Mouse (Mus musculus): ENCODE data around the gene Hormad2. TPM values are rescaled to one million over a fixed set of nuclear protein-coding genes. Genes with fewer than 3 reads are reported as not detected.

The Hormad2 gene
- total RNA-seq (2021): not detected
- long read RNA-seq, experiment 1: 0 reads
- long read RNA-seq, experiment 2: 0 reads

DNA sequence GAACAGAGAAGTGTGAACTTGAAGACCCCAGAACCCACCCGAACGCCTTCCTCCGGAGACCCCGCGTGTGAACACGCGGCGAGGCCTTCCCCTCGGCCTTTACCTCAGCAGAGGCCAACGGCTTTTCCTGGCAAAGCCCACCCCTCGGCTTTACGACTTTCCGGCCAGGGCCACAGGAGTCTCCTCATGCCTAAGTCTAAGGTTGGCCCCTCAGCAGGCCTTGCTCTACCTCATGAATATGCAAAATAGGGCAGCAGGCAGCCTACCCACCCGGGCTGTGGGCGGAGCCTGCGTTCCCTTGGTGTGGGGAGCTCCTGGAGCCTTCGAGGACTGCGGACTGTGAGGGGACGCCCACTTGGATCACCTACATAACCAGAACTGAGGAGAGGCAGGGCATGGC, at the start of gene Hormad2:
TSS of gene Hormad2 (minus strand) at position 128 of the 400 bp plus-strand sequence.
- DNase-seq: peak; percentile 18
- Histone ChIP-seq H3K4me3 (peak within 1 kb of the TSS; percentile 46), H3K27ac (no peak within 1 kb of the TSS)
- intact Hi-C loops (cut with DNase I): no loop called here
- no peak for TF ChIP-seq CTCF (IDR thresholded peaks at IDR 0.05)

DNA sequence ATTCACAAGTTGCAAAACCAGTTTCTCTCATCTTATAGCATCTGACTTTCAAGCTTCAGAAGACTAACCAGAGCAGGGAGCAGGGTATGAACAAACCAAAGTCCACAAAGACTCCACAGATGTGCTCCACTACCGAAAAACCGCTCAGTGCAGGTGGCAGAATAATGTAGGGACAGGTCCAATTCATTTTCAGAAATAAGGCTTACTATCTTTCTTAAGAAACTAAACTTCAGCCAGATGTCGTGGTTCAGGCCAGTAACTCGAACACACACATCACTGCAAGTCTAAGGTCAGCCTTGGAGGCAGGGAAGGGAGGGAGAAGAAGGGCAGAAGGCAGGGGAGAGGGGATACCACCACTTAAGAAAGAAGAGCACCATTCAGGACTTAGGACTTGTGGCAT, 48.3 kb upstream of the Hormad2 start:
- Histone ChIP-seq H3K4me3 (no peak overlapping the region), H3K27ac (no peak overlapping the region)
- intact Hi-C loops (cut with DNase I): no loop called here
- no peak for DNase-seq
- no peak for TF ChIP-seq CTCF (IDR thresholded peaks at IDR 0.05)

DNA sequence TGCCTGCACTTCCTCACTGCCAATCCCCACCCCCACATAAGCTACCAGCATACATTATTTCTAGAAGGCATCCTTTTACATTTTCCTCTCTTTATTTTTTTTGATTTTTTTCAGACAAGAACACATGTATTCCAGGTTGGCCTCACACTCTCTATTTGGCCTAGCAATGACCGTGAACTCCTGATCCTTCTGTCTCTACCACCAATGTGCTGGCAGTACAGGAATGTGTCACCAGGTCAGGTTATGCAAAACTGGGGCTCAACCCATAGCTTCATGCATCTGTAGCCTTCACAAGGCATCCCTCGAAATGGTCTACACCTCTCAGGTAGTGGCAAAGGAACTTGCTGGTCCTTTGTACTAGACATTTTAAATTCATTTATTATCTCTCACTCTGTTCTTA, 47.9 kb upstream of the Hormad2 start:
- intact Hi-C loops (cut with DNase I): no loop called here
- DNase-seq: no peak
- Histone ChIP-seq H3K4me3 (no peak overlapping the region), H3K27ac (no peak overlapping the region)
- no peak for TF ChIP-seq CTCF (IDR thresholded peaks at IDR 0.05)

DNA sequence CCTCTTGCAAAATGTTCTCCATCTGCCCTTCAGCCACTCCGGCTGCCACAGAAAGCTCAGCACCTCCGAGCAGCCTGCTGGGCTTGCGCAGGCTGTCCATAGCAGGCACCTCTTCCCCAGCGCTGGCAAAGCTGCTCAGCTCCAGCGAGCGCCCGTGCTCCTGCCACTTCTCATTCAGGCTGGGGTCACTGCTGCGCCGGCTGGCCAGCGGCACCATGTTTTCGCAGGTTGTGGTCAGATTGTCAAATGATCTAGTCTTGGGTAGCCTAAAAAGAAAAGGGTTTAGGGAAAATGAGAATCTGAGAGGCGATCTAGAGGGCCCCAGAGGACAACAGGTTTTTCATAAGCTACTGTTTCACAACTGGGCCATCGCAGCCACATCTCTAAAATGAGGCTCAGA, 47.5 kb upstream of the Hormad2 start:
- no peak for DNase-seq

DNA sequence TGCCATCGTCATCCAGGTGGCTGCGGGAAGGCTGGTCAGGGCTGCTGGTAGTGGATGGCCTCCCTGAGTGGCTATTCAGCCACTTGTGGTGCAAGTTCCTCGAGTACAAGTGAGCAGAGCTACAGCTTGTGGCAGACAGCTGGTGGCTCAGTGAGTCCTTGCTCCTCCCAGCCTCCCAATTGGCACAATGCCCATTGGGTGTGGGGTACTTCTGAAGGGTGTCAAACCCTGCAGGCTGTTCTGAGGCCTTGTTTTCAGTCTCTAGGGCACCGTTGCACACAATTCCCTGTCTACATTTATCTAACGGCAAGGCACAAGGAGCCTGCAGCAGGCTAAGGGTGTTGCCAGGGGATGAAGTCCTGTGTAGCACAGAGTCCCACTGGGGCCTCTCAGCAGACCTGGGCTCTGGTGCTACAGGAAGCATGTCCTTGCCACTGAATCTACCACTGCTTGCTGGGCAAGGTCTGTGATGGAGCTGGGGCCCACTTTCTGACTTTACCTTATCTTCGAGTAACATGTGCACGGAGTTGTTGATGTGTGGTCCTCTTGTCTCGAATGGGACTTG, 46.6 kb upstream of the Hormad2 start:
- no peak overlapping the region for H3K4me3 ChIP-seq
- H3K27ac ChIP-seq: no peak overlapping the region
- intact Hi-C loops (cut with DNase I): no loop called here
- TF ChIP-seq CTCF (IDR thresholded peaks at IDR 0.05): no peak
- DNase-seq: no peak

More for the DNA sequence above, 47.5 kb upstream of the Hormad2 start:
- TF ChIP-seq CTCF (IDR thresholded peaks at IDR 0.05): no peak
- no peak overlapping the region for H3K27ac ChIP-seq
- intact Hi-C loops (cut with DNase I): no loop called here
- no peak overlapping the region for H3K4me3 ChIP-seq

DNA sequence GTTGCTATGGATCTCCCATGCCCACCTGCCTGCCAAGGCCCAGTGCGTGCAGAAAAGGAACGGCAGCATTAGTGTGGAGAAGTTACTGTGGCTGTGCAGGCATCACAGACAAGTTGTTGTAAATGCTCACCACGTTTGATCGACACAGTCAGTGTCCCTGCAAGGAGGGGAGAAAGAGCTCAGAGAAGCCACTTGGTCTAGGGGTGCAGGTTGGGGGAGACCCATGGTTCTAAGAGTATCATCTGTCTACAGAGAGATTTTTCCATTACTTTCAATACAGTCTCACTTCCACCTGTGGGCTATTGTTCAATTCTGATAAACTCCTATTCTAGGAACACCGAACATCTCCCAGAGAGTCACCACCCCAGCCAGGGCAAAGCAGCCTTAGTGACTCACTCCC, 43.6 kb upstream of the Hormad2 start:
- Histone ChIP-seq H3K27ac (no peak overlapping the region), H3K4me3 (no peak overlapping the region)
- intact Hi-C loops (cut with DNase I): no loop called here
- no peak for DNase-seq
- TF ChIP-seq CTCF (IDR thresholded peaks at IDR 0.05): no peak

DNA sequence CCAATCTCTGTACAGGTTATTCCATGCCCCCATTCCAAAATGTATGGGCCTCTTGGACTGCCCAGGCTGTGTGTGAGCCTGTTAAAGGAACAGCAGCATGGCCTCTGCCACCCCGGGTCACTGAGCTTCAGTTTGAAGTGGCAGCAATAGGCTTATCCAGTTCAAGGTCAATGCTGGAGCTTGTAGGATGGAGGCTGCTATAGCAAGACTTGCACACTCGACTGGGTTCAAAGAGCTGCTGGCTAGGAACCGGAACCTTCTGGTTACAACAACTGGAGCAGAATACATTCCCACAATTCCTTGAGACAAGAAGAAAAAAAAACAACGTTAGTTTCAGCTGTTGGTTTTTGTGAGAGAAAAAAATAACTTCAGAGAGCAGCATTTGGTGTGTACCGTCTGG, 41.7 kb upstream of the Hormad2 start:
- no peak for TF ChIP-seq CTCF (IDR thresholded peaks at IDR 0.05)
- intact Hi-C loops (cut with DNase I): no loop called here
- no peak overlapping the region for H3K4me3 ChIP-seq
- no peak overlapping the region for H3K27ac ChIP-seq
- DNase-seq: no peak

DNA sequence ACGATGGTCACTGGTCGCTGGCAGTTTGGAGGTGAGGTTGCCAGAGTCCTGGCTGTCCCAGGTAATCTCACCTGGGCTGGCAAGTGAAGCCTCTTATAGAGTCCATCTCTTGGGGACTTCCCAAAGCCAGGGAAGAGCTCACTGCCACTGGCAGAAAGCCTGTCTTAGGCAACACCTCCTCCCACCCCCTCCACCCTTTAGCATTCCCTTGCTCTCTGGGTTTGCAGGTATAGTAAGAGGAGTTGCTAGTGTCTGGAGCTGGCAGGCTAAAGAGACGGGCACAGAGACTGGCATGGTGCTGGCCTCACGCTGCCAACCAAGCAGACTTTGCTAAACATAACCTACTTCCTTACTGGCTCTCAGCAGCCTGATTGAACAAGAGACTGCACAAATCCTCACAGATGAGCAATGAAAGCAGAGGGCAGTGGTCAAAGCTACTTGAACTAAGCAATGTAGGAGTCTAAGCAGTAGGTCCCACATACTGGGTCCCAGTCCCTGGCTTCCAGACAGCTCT, 35.3 kb upstream of the Hormad2 start:
- no peak for DNase-seq
- intact Hi-C loops (cut with DNase I): no loop called here
- TF ChIP-seq CTCF (IDR thresholded peaks at IDR 0.05): no peak
- no peak overlapping the region for H3K27ac ChIP-seq
- no peak overlapping the region for H3K4me3 ChIP-seq

DNA sequence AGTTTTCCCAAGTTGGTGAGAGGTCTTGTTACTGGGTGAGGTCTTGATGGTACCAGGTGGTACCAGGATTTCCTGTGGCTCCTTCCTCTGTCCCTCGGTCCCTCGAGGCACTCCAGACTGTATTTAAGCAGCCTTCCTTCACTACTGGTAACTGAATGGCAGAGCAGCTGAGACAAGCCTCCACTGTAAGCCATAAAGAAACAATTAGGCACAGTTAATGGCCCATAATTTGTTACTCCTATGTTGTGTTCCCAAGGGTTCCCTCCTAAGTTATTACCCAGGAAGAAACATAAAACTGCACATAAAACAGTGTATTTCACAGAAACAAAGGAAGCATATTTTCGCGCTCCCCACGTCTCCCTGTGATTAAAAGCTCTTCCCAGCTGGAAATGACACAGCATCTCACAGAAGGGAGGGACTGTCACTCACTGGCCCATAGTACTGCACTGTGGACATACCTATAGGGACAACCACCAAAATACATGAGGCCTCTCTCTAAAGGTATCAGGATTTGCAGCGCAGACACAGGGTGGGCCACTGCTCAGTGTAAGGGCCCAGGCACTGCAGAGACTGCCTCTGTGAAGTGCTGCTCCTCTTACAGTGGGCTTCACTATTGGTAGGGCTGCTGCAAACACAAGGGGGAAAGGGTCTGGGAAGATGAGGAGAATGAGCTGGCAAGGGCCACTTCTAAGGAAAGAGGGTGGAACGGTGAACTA, 31.7 kb upstream of the Hormad2 start:
- DNase-seq: no peak
- TF ChIP-seq CTCF (IDR thresholded peaks at IDR 0.05): no peak
- intact Hi-C loops (cut with DNase I): no loop called here
- Histone ChIP-seq H3K27ac (no peak overlapping the region), H3K4me3 (no peak overlapping the region)

DNA sequence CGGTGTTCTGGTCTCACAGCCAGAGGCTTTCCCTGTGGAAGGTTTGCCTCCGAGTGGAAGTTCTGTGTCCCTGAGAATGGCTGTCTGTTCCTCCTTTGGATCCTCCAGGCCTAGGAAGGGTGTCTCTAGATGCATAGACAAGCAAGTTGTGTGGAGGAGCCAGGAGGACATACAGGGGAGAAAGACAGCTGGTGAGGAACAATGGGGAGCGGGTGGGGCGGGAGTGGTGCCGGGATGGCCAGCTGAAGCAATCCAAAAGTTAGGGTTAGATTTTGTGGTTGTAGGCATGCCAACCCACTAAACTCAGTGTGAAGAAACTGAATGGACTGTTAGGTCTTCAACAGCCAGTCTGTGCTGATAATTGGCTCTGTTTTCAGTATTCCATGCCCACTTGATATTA, 30.8 kb upstream of the Hormad2 start:
- intact Hi-C loops (cut with DNase I): no loop called here
- Histone ChIP-seq H3K4me3 (no peak overlapping the region), H3K27ac (no peak overlapping the region)
- no peak for TF ChIP-seq CTCF (IDR thresholded peaks at IDR 0.05)
- DNase-seq: no peak

DNA sequence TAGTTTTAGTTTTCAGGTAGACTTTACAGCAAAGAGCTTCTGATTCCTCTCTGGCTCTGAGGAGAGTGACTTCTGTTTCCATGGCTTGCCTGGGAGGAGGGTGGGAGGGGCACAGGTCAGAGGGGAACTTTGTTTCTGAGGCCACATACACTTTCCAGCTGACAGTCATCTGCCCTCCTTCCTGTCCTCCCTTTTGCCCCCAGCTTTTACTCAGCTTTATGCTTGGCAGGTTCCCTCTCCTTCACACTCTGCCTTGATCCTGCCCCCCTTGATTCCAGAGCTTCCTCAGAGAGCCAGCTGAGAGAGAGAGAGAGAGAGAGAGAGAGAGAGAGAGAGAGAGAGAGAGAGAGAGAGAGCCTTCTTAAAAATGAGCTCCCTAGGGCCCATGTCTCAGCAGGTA, 30.3 kb upstream of the Hormad2 start:
- TF ChIP-seq CTCF (IDR thresholded peaks at IDR 0.05): no peak
- no peak for DNase-seq
- intact Hi-C loops (cut with DNase I): no loop called here
- H3K27ac ChIP-seq: no peak overlapping the region
- no peak overlapping the region for H3K4me3 ChIP-seq

DNA sequence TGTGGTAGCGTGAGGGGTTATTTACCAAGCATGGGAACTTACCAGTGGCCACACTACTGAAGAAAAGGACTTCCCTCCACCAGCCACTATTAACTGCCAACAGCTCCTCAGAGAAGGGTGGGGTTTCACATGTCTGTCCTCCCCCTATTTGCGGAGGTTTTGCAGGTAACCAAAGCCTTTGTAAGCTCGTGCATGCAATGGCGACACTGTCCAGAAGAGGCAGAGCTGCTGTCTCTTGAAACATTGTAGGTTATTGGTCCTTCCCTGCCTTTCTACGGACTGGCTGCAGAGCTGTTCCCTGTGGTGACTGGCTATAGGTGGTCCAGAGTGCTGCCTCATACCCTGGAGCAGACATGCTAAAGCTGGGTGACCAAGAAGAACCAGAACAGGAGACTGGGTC, 28.2 kb upstream of the Hormad2 start:
- Histone ChIP-seq H3K27ac (no peak overlapping the region), H3K4me3 (no peak overlapping the region)
- no peak for DNase-seq
- intact Hi-C loops (cut with DNase I): no loop called here
- no peak for TF ChIP-seq CTCF (IDR thresholded peaks at IDR 0.05)

DNA sequence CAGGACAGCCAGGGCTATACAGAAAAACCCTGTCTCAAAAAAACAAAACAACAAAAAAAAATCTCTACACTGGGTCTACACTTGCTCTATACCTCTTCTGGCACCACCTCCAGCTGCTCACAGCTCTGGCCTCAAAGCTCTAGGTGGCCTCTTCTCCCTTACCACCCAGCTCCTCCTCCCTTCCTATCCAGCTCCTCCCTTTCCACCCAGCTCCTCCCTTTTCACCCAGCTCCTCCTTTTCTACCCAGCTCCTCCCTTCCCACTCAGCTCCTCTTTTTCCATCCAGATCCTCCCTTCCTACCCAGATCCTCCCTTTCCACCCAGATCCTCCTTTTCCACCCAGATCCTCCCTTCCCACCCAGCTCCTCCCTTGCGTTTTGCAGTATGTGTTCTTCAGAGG, 26.5 kb upstream of the Hormad2 start:
- H3K4me3 ChIP-seq: no peak overlapping the region
- no peak for DNase-seq
- H3K27ac ChIP-seq: no peak overlapping the region
- TF ChIP-seq CTCF (IDR thresholded peaks at IDR 0.05): no peak
- intact Hi-C loops (cut with DNase I): no loop called here

DNA sequence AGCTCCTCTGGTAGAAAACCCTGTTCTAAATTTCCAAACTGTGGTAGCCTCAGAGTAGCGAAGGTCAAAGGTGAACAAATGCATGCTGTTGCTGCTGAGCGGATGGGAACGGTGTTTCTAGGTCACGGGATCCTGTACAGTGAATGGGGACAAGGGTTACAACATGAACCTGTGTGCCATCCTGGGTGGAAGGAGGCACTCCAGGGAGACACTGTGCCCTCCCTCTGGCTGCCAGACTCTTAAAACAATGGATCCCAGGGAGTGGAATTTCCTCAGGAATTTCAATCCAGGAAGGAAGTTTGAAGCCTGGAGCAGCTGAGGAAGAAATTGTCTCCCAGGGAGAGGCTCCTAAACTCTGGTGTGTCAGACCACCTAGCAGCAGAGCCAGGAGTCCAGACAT, 25.3 kb upstream of the Hormad2 start:
- no peak for DNase-seq
- no peak overlapping the region for H3K4me3 ChIP-seq
- no peak for TF ChIP-seq CTCF (IDR thresholded peaks at IDR 0.05)
- intact Hi-C loops (cut with DNase I): no loop called here
- no peak overlapping the region for H3K27ac ChIP-seq

Data from gastrocnemius, adult 2 months (tissue).